Mouse (Mus musculus) lung, postnatal 25 days (tissue): ENCODE measurements around the gene Ptprf.
A peak's percentile ranks its signal among the peaks of the same experiment; 100 is the strongest.

Source experiments
- DNase-seq: peaks from one replicate; pipeline ENCODE4 v3.0.0; 2022; ENCODE audit warnings: low spot score

The Ptprf gene

DNA sequence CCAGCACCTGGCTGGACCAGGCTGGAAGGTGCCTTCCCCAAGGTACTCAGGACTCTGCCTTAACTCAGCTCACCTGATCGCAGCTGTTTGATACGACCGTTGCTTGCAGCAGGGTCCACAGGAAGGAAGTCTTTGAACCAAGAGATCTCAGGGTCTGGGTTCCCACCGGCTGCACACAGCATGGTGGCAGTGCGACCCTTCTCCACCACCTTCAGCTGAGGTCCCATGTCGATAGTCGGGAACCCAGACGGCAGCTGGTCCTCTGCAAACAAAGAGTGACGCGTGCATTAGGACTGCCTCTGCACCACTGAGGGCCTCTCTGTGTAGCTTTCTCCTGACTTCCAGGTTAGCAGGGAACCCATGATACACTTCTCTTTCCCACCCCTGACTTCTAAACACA lies 33.8 kb downstream of the Ptprf start:
- no peak for DNase-seq

DNA sequence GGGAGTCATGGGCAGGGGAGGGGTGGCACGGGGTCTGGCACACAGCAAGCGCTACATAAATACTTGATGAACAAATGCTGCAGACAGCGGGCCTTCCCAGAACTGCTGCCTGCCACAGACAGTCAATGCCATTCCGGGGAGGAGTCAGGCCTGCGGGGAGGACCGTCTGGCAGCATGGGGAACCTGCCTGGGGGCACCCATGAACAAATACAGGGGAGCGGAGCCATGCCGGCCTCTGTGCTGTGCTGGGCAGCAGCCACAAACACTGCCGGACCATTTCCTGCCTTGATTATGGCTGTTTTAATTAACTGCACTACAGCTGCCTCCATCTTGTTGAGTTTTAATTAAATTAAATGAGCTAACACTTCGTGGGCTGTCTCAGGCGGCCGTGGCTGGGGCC lies 35.0 kb downstream of the Ptprf start:
- no peak for DNase-seq

DNA sequence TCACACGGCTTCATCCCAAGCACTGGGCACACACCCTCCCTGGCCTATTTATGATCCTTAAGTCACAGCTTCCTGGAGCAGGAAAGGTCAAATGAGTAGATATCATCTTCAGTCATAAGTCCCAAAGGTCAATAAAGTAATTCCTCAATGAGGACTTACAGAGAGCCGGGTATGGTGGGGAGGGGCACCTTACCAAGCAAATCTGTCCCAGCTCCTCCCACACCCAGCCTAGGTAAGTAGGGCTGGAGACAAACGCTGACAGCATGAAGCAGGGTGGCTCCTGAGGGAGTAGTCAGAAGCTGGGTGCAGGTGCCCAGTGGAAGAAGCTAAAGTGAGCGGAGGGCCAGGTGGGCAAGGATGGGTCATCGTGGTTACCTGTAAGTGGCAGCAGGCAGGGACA lies 36.3 kb downstream of the Ptprf start:
- DNase-seq = no peak

DNA sequence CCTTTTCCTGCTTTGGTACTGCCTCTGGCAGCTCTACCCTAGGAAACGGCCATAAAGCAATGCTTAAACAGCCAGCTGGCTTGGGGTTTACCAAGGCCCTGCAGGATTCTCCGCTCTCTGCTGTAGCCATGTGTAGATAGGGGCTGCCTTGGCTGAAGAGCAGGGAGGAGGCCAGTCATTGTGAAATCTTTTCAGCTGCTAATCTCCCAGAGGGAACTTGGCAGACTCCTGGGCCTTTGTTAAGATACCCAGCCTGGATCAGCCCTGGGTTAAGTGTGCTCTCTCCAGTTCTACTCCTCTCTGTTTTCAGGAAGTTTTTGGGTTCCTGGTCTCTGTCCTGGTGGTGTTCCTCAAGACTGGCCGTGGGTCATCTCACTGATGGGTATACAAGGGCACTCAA lies 43.9 kb downstream of the Ptprf start:
- no peak for DNase-seq

DNA sequence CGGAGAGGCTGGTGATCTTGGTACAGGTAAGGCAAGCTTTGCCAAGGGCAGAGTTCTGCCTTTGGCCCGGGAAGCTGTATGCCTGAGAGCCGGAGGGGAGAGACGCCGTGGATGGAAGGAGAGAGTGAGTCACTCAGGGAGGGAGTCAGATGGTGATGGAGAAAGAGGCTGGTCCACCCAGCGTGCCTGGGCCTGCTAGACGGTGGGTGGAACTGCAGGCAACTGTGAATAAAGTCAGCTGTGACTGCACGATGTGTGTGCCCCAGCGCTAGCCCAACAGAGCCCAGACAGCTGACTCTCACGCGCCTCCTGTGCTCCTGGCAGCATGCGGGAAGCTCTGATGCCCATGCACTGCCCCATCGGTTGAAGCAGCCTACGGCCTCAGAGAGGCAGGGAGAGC lies 45.4 kb downstream of the Ptprf start:
- no peak for DNase-seq

DNA sequence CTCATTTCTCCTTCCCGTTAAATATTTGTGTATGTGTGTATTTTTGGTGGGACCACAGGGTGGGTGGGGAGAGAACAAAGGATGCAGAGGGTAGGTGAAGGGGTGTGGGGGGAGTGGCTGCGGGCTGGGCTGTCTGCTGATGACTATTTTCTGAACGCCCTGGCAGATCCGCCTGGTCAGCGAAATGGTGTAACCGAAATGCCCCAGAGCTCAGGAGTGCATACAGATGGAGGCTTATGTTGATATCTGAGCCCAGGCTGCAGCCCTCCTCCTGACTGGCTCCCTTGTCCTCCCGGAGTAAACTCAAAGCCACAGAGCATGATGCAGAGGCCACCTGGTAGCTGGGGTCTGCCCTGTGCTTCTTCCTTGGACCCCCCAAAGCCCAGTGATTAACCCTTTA lies 47.4 kb downstream of the Ptprf start:
- no peak for DNase-seq

DNA sequence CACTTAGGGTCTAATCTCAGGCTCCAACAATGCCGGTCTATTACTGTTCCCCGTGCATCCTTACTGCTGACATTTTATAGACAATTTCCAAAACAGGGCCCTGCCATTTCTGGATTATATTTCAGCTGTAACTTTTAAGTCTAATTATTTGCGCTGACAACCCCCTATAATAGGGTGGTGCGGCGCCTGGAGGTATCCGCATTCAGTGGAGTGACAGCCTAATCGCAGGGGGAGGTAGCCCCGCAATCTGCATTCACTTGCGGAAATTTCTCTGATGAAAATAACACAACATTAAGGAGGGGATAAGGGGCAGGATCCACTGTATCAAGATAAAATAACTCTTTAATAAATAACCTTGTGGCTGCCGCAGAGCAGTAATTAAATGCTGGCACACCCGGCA lies 47.9 kb downstream of the Ptprf start:
- no peak for DNase-seq

DNA sequence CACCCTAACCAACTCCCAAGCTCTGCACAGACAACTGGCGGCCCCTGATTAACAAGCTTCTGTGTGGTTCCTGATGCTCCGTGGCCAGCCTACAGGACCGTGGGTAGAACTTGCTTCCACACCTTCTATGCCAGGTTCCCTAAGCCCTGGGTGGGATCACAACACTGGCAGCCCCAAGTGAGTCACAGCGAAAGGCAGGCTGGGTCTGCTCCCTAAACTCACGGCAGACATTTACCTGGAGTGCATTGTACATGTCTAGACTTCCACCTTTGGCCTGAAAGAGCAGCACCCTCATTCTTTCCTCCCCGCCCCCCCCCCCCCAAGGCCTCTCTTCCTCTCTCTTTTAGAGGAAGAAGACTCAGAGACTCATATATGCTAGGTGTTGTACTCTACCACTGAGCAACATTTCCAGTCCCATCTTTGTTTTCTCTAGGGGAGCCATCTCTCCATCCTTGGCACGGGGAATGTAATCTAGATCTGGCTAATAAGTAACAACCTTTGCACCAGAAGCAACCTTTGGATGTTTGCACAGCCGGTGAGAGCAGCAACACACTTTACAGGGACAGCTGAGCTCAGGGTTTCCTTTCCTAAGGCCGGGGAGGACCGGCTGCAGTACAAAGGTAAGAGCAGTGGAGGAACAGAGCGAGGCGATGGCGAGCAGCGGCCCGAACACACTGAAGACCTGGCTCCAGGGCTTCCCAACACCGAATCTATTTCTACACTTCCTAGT lies 51.1 kb downstream of the Ptprf start:
- DNase-seq = no peak

DNA sequence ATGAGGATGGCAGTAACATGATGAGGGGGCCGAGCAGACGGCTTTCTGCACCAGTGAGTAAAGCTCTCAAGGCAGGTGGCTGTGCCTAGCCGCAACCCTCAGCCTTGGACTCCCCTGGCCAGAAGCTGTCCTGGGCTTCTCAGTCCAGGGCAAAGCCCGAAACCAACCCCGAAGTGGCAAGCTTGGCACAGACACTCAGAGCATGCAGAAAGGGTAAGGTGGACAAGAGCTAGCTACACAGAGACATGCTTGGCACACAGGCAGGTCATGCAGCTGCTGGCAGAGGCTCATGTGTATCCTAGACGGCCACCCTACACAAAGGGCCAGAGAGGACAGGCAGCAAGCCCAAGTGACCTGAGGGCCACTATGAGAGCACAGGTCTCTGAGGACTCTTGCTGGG lies 52.5 kb downstream of the Ptprf start:
- no peak for DNase-seq

DNA sequence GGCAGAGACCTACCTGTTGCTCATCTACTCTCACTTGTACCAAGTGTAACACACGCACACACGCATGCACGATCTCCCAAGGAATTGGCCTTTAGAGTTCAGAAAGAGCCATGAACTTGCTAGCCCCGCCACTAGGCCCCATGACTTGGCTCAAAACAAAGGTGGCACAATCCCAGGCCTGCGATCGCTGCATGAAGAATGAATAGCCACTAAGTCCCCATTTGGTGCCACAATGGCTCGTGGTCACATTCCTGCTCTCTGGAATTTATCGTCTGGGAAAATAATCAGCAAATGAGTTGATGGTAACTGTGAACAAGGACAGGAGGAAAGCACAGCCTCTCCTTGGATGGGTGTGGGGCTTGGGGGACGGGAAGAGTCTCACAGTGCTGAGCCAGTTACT lies 54.3 kb downstream of the Ptprf start:
- no peak for DNase-seq

DNA sequence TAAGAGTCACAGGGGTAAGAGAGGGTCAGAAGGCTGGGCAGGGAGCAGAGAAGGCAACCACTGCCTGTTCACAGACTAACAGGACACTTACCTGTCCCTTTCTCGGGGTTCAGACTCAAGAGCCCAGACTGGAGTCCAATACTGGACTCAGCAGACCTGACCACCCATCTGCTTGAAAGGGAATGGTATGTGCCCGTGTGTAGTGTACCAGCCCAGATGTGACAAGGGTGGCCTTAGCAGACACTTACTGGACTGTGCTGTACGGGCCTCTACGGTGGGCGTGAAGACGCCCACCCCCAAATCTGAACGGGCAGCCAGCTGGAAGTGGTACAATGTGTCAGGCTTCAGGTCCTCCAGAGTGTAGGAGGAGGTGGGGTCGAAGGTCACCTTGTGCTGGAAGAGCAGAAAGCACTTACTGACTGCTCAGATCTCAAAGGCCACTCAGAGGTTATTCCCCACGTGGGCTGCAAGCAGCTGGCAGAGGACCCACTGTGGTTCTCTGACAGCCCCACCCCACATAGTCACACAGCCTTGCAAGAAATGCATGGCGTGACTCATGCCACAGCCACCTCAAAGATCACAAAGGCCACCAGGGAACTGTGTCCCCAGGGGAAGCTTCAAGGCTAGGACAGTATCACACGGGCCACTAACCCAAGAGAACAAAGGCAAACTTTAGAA lies 56.4 kb downstream of the Ptprf start:
- DNase-seq = peak; percentile 23

DNA sequence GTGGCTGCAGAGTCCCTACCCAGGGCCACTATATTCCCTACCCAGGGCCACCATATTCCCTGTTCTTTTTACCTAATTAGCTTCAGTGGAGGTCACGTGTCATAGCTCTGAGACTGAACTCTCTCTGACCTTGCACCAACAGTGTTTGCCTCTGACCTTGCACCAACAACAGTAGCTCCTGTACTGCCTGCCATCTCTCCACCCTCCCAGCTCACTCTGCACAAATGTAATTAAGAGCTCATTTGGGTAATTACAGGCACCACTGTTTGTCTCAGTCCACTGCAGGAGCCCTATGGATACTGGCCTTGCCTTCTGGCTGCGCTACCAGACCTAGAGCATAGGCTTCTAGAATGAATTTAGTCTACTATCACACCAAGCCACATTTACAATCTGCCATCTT lies 57.3 kb downstream of the Ptprf start:
- no peak for DNase-seq

DNA sequence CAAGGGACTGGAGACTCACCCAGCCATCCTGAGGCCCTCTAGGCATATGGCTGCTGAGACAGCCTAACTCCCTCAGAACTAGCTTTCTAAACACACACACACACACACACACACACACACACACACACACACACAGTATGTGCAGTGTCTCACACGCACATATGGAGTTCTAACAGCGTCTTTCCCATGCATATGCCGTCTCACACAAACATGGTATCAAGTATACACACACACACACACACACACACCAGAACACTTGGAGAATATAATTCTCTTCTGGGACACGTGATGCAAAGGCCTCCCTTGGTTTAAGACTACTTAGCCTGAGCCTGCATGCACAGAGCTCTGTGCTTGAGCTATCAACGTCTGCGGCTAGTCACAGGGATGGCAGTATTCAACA lies 59.3 kb downstream of the Ptprf start:
- DNase-seq = no peak

DNA sequence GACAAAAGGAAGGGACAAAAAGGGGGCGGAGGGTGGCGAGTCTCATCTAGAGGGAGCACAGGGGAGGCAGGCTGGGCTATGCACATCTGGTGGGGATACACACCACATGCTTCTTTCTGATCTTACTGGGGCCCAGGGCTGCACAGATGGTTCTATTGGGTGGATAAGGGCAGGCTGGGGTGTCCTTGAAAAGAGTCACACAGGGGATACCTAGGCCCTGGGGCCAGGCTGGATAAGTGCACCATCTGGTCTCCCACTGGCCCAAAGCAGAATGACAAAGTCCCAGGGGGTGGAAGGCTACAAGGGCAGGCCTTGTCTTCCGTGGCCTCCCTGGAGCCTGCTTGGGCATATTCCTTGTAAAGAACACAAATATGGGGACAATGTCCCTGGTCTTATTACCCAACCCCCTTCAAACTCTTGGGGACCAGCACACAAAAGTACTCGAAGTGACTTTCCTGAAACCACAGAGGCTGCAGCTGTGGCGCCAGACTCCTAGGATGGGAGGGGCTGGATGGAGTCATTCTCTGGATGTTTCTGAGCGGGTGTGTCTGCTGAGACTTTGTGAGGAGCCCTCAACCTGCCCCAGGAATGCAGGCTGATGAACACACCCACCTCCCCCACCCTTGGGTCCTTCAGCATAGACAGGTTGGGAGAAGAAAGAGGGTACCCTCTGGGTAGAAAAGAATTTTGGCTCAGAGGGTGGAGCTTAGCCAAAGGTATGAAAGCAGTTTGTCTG lies 62.0 kb downstream of the Ptprf start:
- peak; percentile 80 for DNase-seq

DNA sequence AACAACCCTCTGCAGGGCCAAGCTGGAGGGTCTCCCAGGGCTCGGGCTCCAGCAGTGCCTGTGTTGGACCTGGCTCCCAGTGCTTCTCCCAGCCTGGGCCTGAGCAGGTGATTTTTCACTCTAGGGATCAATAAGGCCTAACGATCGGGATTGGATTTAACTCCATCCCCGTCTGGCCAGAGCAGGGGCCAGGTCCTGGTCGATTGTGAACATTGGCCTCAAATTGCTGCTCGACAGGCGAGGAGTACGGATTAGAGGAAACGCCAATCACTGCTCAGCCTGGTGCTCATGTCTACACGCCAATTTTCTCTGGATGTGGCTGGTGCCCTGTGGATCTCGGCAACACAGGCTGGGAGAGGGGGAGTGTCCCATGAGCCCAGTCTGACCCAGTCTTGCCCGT lies 63.8 kb downstream of the Ptprf start:
- no peak for DNase-seq

DNA sequence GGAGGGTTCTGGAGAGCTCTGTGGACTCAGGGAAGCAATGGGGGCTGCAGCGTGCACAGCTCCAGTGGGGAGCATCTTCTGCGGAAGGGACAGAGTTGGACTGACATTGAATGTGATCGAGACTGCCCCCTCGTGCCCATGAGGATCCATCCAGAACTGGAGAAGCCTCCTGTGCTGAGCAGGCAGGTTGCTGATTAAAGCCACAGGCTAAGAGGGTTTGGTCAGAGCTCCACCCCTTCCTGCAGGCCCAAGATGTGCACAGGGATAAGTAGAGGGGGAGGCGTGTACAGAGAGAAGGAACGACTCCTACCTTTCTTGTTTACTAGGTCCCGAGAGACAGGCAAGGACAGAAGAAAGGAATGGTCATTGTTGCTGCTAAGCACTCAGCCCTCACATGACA lies 69.9 kb downstream of the Ptprf start:
- no peak for DNase-seq

DNA sequence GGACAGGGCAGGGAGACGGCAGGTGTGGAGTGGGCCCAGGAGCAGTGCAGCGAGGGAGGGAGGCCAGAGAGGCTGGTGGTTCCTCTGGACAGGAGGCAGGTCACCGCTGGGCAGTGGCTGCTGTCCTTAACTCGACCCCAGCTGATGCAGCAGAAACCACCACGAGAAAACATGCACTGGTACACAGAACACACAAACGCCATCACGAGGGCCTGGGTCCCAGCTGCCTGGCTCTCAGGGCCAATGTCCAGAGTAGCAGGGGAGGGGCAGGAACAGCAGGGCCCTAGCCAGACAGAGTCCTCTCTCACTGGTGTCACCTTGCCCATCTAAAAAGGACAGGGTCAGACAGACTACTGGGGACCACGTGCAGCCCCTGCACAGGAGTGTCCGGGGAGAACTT lies 70.4 kb downstream of the Ptprf start:
- no peak for DNase-seq

DNA sequence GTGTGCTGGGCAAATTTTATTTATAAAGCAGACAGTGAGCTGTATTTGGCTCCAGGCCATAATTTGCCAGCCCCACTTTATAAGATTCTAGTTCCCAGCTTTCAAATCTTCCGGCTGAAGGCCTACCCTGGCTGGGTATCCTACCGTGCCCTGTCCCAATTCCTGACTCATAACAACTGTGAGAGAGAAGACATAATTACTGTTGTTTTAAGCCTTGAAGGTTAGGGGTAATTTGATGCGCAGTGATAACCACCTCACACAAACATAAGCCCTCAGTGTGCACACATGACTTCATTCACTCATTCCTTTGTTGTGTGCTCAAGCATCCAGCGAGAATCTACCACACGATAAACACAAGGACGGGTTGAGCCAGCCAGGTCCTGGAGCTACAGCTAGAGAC lies 71.7 kb downstream of the Ptprf start:
- no peak for DNase-seq

DNA sequence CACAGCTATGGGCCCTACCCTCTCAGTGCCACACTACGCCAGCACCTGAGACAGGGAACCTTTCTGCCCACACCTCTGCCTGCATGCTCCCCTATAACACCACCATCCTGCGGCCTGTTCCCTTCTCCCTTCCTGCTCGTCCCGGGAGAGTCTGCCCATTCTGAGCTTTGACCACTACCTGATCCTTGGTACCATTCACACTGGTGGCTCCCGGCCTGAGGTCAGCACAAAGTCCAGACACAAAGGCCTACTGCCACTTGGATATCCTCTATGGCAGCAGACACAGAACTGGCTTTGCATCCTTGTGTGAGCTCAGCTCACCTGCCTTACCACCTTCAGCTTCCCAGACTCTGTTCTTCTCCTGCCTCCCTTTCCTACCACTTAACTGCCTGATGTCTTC lies 72.7 kb downstream of the Ptprf start:
- DNase-seq = no peak

DNA sequence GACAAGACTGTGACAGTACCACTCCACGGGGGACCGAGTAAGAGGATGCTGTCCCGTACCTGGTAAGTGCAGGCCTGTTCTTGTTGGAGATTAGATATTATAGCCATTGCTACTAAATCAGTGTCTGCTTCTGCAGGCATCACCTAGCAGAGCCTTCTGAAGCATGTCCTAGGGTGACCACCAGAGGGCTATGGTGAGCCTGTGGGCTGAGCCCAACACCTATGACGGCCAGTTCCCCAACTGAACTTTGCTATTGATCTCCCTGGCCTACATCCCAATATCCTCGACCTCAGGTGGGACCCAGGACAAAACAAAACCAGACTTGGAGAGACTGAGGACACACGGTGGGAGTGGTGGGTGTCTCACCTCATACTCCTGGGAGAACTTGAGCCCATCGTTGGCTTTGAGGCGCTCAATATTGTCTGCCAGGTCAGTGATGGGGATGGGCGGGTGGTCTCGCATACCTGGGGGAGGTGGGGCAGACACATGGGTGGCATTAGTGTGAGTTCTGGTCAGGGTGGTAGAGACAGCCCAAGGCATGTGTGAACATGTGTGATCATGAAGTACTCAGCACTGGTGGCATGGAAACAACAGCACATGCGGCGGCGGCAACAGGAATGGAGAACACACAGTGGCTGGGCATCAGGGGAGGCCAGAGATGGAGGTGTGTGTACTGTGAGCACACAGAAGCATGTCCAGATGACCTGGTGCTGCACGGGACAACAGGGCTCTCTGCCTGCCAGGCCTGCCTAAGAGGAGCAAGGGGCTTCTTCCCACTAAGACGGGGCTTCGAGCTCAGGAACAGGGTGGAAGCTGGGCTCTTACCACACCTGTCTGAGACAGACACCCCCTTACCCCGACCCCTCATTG lies 74.2 kb downstream of the Ptprf start:
- peak; percentile 52 for DNase-seq

DNA sequence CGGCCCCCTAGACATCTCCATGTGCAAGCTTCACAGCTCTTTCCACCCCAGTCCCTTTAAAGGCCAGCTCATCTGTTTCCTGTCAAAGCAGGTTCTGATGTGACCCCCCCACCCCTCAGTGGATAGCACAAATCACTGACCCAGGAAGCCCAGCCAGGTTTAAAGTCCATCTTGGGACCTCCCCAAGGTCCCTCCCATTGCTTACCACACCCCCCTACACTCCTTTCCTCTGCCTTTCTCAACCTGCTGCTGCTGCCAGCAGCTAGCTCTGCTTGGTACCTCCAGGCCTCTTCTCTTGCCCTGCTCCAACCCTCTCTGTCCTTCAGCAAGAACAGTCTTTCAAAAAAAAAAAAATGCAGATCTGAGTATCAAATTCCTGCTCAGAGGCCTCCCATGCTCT lies 76.3 kb downstream of the Ptprf start:
- no peak for DNase-seq

DNA sequence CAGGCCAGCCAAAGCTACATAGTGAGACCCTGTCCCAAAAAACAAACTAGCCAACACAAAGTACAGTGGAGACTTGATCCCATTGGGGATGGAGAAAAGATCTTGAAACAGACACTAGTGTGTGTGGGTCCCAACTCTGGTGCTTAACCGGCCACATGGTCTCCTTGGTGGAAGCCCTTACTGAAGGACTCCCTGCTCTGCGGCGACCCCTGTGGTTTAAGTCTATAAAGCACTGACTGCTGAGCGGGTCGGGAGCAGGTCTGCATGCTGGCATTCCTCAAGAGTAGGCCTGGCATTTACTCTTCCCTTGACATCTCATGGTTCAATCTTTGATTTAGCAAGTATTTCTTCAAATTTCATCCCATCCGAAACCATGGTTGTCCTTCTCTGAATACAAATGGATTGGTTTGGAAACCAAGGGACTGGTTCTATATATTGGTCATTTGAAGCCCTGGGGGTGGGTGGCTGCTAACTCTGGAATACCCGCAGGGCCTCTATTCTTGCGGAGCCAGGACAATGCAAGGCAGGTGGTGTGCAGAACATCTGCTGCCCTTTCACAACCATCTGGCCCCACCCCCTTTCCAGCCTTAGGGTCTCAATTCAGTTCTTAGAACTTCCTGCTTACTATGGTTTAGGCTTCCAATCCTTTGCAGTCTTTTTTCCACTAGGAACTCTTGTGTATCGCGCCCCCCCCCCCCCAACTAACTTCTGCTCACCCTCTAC lies 84.1 kb downstream of the Ptprf start:
- no peak for DNase-seq
